Mouse (Mus musculus) midbrain, embryonic 14.5 days (tissue): ENCODE measurements around the gene Sspn. TPM values are rescaled to one million over a fixed set of nuclear protein-coding genes. Genes with fewer than 3 reads are reported as not detected.
A peak's percentile ranks its signal among the peaks of the same experiment; 100 is the strongest.

Experiments used
- ATAC-seq: fragments of 200-750 bp; cut with Nextera tagmentation; 2 replicates; pipeline ENCODE4 v1.8.0; 2017; ENCODE audit warnings: moderate number of reproducible peaks, moderate library complexity; ENCODE audit not compliant: low FRiP score, low TSS enrichment
- DNase-seq: peaks from one replicate; pipeline ENCODE4 v3.0.0-alpha.2; 2015
- H3K27ac ChIP-seq: fragments of 300-500 bp; sonication (generic); replicated peaks from 2 replicates; pipeline ENCODE4 v1.5.1; 2014; ENCODE audit warnings: mild to moderate bottlenecking, low read depth, low read length, moderate library complexity
- H3K27me3 ChIP-seq: fragments of 300-500 bp; sonication (generic); 2 replicates; pipeline ENCODE4 v1.6.1; 2014; ENCODE audit warnings: low read length, control low read depth, mixed read lengths; ENCODE audit not compliant: control insufficient read depth, insufficient read depth
- H3K36me3 ChIP-seq: fragments of 300-500 bp; sonication (generic); 2 replicates; pipeline ENCODE4 v1.6.1; 2014; ENCODE audit warnings: low read length, control low read depth; ENCODE audit not compliant: control insufficient read depth, insufficient read depth
- H3K4me1 ChIP-seq: fragments of 300-500 bp; sonication (generic); 2 replicates; pipeline ENCODE4 v1.6.1; 2014; ENCODE audit warnings: mild to moderate bottlenecking, antibody characterized with exemption, low read length, control low read depth; ENCODE audit not compliant: control insufficient read depth, insufficient read depth
- H3K4me2 ChIP-seq: fragments of 300-500 bp; sonication (generic); 2 replicates; pipeline ENCODE4 v1.6.1; 2014; ENCODE audit warnings: mild to moderate bottlenecking, low read length, moderate library complexity
- H3K4me3 ChIP-seq: fragments of 300-500 bp; sonication (generic); replicated peaks from 2 replicates; pipeline ENCODE4 v1.5.1; 2014; ENCODE audit warnings: low read depth, low read length
- H3K9ac ChIP-seq: fragments of 300-500 bp; sonication (generic); replicated peaks from 2 replicates; pipeline ENCODE4 v1.6.1; 2014; ENCODE audit warnings: mild to moderate bottlenecking, low read length, moderate library complexity
- H3K9me3 ChIP-seq: fragments of 300-500 bp; sonication (generic); 2 replicates; pipeline ENCODE4 v1.6.1; 2016; ENCODE audit warnings: low read length, control low read depth, mixed read lengths; ENCODE audit not compliant: control insufficient read depth
- WGBS: fragments of 180-500 bp; shearing (Covaris S2); extraction: QIAGEN DNeasy Blood & Tissue Kit; methylation state at CpG from one replicate; pipeline ENCODE4 v1.1.7; 2014; 5-methylcytosine and 5-hydroxymethylcytosine counted together
- polyA plus RNA-seq: library from polyadenylated mRNA; unstranded; fragments of >200 nt; fragmentation: Nextera tagmentation; extraction: Ambion mirVana; gene quantifications from 2 replicates; pipeline ENCODE4 v1.2.1, GENCODE M21; 2014

Sspn gene
- polyA plus RNA-seq, 1 experiment from 2014 or later, result 2.9 TPM

DNA sequence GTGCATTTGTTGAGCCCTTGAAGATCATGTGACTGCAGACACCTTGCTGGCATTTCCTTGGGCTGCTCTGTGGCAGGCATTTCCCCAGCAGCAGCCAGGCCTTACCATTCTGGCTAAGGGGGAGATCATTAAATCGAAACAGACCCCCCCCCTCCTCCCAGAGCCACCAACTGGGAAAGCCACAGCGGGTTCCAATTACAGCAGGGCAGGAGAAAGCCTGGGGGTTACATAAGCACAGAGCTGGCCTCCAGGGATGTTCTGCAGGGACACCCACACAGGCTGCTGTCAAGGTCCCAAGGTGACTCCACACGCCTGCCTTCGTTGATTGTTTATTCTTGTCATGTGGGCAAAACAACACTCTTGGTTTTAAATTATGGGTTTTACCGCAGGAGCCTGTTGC is 26.6 kb downstream of the Sspn start:
- WGBS, result 55% methylated on average over 5 of the region's 5 CpGs

DNA sequence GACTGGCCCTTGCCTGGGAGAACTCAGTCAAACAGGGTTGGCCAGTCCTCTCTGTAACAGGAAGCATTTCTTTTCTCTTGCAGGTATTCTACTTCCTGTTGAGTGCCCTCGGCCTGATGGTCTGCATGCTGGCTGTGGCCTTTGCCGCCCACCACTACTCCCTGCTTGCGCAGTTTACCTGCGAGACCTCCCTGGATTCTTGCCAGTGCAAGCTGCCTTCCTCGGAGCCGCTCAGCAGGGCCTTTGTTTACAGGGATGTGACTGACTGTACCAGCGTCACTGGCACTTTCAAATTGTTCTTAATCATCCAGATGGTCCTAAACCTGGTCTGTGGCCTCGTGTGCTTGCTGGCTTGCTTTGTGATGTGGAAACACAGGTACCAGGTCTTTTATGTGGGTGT is 29.6 kb downstream of the Sspn start:
- no peaks in the 10 kb centered on the region for H3K36me3 ChIP-seq
- ATAC-seq, result no peak

More for the DNA sequence above, 26.6 kb downstream of the Sspn start:
- Histone ChIP-seq H3K27me3 (no peaks in the 10 kb centered on the region), H3K27ac (no peak overlapping the region), H3K36me3 (no peaks in the 10 kb centered on the region), H3K9me3 (no peaks in the 10 kb centered on the region), H3K4me2 (no peak overlapping the region), H3K4me3 (no peak overlapping the region), H3K4me1 (peaks cover 11% of the 10 kb centered on the region), H3K9ac (no peak overlapping the region)
- ATAC-seq (no peak), DNase-seq (no peak)

GRCm38 (mm10) chr6:145963966-145964365 is 32.5 kb downstream of the Sspn start:
- no peaks in the 10 kb centered on the region for H3K36me3 ChIP-seq
- H3K9me3 ChIP-seq, result no peaks in the 10 kb centered on the region
- 89% methylated on average over 13 of the region's 13 CpGs for WGBS
- no peak overlapping the region for H3K9ac ChIP-seq
- DNase-seq (no peak), ATAC-seq (no peak)
- H3K27ac ChIP-seq, result no peak overlapping the region
- H3K4me3 ChIP-seq, result no peak overlapping the region
- H3K4me1 ChIP-seq, result no peaks in the 10 kb centered on the region
- H3K4me2 ChIP-seq, result no peak overlapping the region
- no peaks in the 10 kb centered on the region for H3K27me3 ChIP-seq

More for the DNA sequence above, 29.6 kb downstream of the Sspn start:
- Histone ChIP-seq H3K4me1 (peaks cover 8% of the 10 kb centered on the region), H3K9me3 (no peaks in the 10 kb centered on the region), H3K4me2 (no peak overlapping the region), H3K27me3 (no peaks in the 10 kb centered on the region), H3K9ac (no peak overlapping the region), H3K4me3 (no peak overlapping the region), H3K27ac (no peak overlapping the region)
- 66% methylated on average over 8 of the region's 8 CpGs for WGBS
- DNase-seq, result no peak

DNA sequence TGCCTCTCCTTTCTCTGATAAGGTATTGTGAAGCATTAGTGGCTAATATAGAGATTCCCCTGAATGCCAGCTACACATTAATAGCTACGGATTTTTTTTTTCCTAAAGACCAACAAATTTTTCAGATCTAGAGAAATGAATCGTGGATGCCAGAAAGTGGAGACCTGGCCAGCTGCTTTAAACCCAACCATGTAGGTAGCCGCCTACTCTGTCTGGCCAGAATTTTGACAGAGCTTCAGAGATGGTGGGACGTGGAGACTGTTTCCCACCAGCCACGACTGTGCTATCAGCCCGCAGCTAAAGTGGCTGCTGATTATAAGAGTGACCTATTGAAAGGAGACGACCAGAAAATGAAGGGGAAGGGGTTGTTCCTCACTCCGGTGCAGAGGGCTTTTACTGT is 36.3 kb downstream of the Sspn start:
- DNase-seq, result no peak
- 78% methylated on average over 8 of the region's 8 CpGs for WGBS

DNA sequence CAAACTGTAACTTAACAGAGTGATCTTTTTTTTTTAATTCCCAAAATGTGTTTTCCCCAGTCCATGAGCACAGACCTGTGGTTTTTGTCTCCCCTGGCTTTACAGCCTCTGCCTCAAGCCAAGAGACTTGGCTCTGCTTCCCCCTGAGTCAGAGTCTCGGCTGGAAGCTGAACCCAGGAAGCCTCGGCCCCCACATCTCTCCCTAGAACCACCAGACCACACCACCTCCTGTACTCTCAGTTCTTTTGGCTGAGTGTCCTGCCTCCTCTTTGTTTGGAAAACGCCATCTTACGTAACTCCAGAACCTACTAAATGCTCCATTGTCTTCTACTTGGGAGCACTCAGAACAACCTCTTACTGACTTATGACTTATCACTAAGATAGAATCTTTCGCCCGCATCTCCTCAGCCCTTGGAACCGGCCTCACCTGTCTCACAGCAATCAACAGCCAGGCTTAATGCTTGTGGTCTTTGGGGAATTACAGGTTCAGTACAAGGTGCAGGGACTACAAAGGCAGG is 36.9 kb downstream of the Sspn start:
- no peaks in the 10 kb centered on the region for H3K36me3 ChIP-seq
- WGBS, result 82% methylated on average over 7 of the region's 7 CpGs

More for the DNA sequence above, 36.3 kb downstream of the Sspn start:
- Histone ChIP-seq H3K4me3 (no peak overlapping the region), H3K9ac (no peak overlapping the region), H3K27me3 (no peaks in the 10 kb centered on the region), H3K4me1 (0 out of 2 replicates have a peak, but pooled peaks cover 2% of the 10 kb centered on the region), H3K9me3 (no peaks in the 10 kb centered on the region), H3K36me3 (no peaks in the 10 kb centered on the region), H3K4me2 (no peak overlapping the region), H3K27ac (0 out of 2 replicates have a peak overlapping the region, but pooled peaks have one; percentile 13)
- no peak for ATAC-seq

DNA sequence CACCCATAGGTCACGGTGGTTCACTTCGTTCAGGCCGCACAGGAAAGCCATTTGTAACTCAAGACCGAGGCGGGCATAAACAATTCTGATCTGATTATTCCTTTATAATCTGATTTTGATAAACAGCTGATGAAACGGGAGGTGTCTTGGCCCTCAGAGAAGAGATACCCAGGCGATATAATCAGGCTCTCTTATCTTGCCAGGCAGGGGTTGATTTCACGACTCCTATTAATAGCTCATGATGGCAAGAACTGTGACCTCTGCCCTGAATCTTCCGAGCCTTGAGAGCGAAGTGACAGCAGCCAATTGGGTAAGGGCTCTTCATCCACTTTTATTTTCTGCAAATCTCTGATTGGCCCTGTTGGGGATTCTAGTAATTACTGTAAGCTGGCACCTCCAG is 37.4 kb downstream of the Sspn start:
- no peaks in the 10 kb centered on the region for H3K36me3 ChIP-seq
- no peaks in the 10 kb centered on the region for H3K27me3 ChIP-seq
- 75% methylated on average over 10 of the region's 10 CpGs for WGBS
- no peak overlapping the region for H3K9ac ChIP-seq
- H3K9me3 ChIP-seq, result no peaks in the 10 kb centered on the region
- no peak overlapping the region for H3K27ac ChIP-seq
- H3K4me3 ChIP-seq, result no peak overlapping the region
- DNase-seq (no peak), ATAC-seq (no peak)
- no peak overlapping the region for H3K4me2 ChIP-seq
- 0 out of 2 replicates have a peak, but pooled peaks cover 2% of the 10 kb centered on the region for H3K4me1 ChIP-seq

More for the DNA sequence above, 36.9 kb downstream of the Sspn start:
- H3K27me3 ChIP-seq, result no peaks in the 10 kb centered on the region
- no peak overlapping the region for H3K9ac ChIP-seq
- no peaks in the 10 kb centered on the region for H3K9me3 ChIP-seq
- no peak overlapping the region for H3K27ac ChIP-seq
- no peak overlapping the region for H3K4me3 ChIP-seq
- no peak overlapping the region for H3K4me2 ChIP-seq
- 0 out of 2 replicates have a peak, but pooled peaks cover 2% of the 10 kb centered on the region for H3K4me1 ChIP-seq
- no peak for ATAC-seq
- DNase-seq, result no peak

GRCm38 (mm10) chr6:145969572-145969971 is 38.1 kb downstream of the Sspn start:
- Histone ChIP-seq H3K9ac (no peak overlapping the region), H3K27ac (no peak overlapping the region), H3K4me3 (no peak overlapping the region), H3K9me3 (no peaks in the 10 kb centered on the region), H3K36me3 (no peaks in the 10 kb centered on the region), H3K27me3 (no peaks in the 10 kb centered on the region), H3K4me2 (no peak overlapping the region), H3K4me1 (0 out of 2 replicates have a peak, but pooled peaks cover 2% of the 10 kb centered on the region)
- ATAC-seq (no peak), DNase-seq (no peak)
- 78% methylated on average over 5 of the region's 5 CpGs for WGBS

DNA sequence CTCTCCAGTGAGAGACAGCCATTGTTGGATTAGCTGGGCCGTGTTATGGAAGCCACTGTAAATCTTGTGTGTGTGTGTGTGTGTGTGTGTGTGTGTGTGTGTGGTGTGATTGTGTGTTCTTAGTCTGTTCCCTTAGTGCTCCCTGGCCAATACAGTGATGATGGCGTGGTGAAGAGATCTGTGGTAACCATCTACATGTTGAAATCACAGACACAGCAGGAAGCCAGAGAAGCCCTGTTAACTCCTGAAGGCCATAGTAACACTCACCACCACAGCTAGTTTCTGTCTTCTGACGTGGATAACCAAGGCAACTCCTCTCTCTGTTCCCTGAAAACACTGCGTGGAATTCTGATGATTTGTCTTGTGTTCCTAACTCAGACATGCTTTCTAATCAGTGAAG is 40.7 kb downstream of the Sspn start:
- no peak for ATAC-seq
- H3K4me1 ChIP-seq, result 0 out of 2 replicates have a peak, but pooled peaks cover 2% of the 10 kb centered on the region
- H3K27me3 ChIP-seq, result no peaks in the 10 kb centered on the region

GRCm38 (mm10) chr6:145972836-145973235 is 41.4 kb downstream of the Sspn start:
- Histone ChIP-seq H3K27ac (no peak overlapping the region), H3K4me1 (0 out of 2 replicates have a peak, but pooled peaks cover 2% of the 10 kb centered on the region), H3K4me2 (no peak overlapping the region), H3K9ac (no peak overlapping the region), H3K27me3 (no peaks in the 10 kb centered on the region), H3K9me3 (no peaks in the 10 kb centered on the region), H3K4me3 (no peak overlapping the region), H3K36me3 (no peaks in the 10 kb centered on the region)
- DNase-seq (no peak), ATAC-seq (no peak)
- 90% methylated on average over 6 of the region's 6 CpGs for WGBS

More for the DNA sequence above, 40.7 kb downstream of the Sspn start:
- H3K9ac ChIP-seq, result no peak overlapping the region
- H3K4me3 ChIP-seq, result no peak overlapping the region
- H3K36me3 ChIP-seq, result no peaks in the 10 kb centered on the region
- H3K9me3 ChIP-seq, result no peaks in the 10 kb centered on the region
- H3K4me2 ChIP-seq, result no peak overlapping the region
- no peak overlapping the region for H3K27ac ChIP-seq
- 81% methylated on average over 4 of the region's 4 CpGs for WGBS
- DNase-seq, result no peak
